Mouse (Mus musculus) sigmoid colon, adult 10 weeks (tissue): Measurements from ENCODE around the gene Psmc3ip. TPM values are rescaled to one million over a fixed set of nuclear protein-coding genes. Genes with fewer than 3 reads are reported as not detected.

Experiments
- polyA plus RNA-seq: library from polyadenylated mRNA; stranded (reverse); fragments of 350-450 nt; fragmentation: Illumina TruSeq; extraction: RNeasy Lipid Tissue Mini Kit (QIAGEN cat#74804); gene quantifications from one replicate; pipeline ENCODE4 v1.2.3, GENCODE M21; 2014; ENCODE audit warnings: low read depth, low replicate concordance

Gene Psmc3ip
- 0.88 TPM for polyA plus RNA-seq

GRCm38 (mm10) chr11:101095314-101096024, at the start of gene Psmc3ip:
Gene Psmc3ip (minus strand): TSS chr11:101095436.

GRCm38 (mm10) chr11:101119761-101120544, 24.7 kb upstream of the Psmc3ip start, which contains the start of the genes Retreg3 and Tubg1:
Gene Retreg3 (minus strand): TSS chr11:101119893.
Gene Tubg1 (plus strand): TSS chr11:101119938.

DNA sequence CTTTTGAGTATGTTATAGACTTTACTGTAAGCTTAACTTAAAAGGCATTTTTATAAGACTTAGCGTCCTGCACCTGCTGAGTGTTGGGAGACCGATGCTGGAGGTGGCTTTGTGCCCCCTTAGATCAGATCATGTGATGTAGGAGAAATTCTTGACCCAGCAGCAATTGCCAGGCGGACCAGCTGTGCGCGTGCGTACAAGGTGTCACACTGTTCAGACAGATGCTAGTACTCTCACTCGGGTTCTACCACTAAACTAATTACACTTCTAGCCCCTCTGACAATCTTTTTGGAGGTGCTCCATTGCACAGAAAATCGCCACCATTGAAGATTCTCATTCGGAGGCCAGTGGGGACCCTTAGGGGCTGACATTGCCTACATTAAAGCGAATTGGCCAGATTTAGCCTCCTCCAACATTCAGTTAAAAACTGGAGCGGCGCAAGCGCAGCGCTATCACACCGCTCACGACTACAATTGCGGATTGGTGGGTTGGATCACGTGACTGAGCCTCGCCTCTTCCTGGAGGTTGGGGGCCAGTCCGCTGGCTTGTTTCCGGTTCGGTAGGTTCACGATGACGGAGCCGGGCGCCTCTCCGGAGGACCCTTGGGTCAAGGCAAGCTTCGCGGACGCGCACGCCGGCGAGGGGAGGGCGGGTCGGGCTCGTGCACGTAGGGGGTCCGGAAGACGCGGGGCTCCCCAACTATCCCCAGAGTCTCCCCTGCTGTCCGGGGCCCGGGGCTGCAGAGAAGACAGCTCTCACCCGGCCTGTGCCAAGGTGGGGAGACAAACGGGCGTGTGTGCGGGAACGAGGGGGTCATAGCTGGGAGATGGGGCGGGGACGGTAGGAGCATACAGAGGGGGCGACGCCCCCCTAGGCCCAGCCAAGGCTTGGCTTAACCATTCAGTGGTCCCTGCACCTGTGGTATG, 8.2 kb downstream of the Psmc3ip start, which contains the start of gene Mlx:
Gene Mlx (plus strand): TSS at position 522 of the 926 bp plus-strand sequence.

GRCm38 (mm10) chr11:101082208-101083082, 12.8 kb downstream of the Psmc3ip start, which contains the start of gene Coasy:
Gene Coasy (plus strand): TSS chr11:101082565.

DNA sequence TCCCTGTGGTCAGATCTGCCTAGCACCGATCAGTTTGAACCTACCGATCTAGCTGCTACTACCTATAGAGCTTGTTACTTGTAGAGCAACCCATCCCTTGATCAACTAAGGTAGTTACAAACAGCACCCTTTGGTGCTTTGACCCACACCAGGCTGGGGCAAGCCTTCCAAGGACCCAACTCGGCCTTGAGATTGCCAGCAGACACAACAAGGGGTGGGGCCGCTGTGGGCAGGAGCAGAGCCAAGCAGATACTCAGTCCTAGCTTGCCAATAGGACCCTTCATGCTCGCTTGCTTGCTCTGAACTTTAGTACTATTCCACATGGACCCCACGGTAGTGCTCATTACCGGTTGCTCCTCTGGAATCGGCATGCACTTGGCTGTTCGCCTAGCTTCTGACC, 17.1 kb downstream of the Psmc3ip start, which contains the start of gene Hsd17b1:
Gene Hsd17b1 (plus strand): TSS at position 291 of the 400 bp plus-strand sequence.

GRCm38 (mm10) chr11:101069391-101070188, 25.6 kb downstream of the Psmc3ip start, which contains the start of gene Naglu:
Gene Naglu (plus strand): TSS chr11:101070012.

Other genes starting within 250 kb of the Psmc3ip start
- 4.0 TPM for gene Stat5b, start 244.7 kb downstream of the Psmc3ip start, polyA plus RNA-seq
- 1.9 TPM for gene Stat5a, start 236.1 kb downstream of the Psmc3ip start, polyA plus RNA-seq
- gene Stat3, start 155.9 kb downstream of the Psmc3ip start, polyA plus RNA-seq, result 28.1 TPM
- 61.3 TPM for gene Cavin1, start 124.5 kb downstream of the Psmc3ip start, polyA plus RNA-seq
- 69.0 TPM for gene Atp6v0a1, start 86.0 kb downstream of the Psmc3ip start, polyA plus RNA-seq
- gene Naglu, start 25.4 kb downstream of the Psmc3ip start, polyA plus RNA-seq, result 0.47 TPM
- not detected for gene Hsd17b1, start 17.0 kb downstream of the Psmc3ip start, polyA plus RNA-seq
- gene Coasy, start 12.9 kb downstream of the Psmc3ip start, polyA plus RNA-seq, result 2.2 TPM
- 98.1 TPM for gene Mlx, start 8.2 kb downstream of the Psmc3ip start, polyA plus RNA-seq
- 54.4 TPM for gene Retreg3, start 24.5 kb upstream of the Psmc3ip start, polyA plus RNA-seq
- gene Tubg1, start 24.5 kb upstream of the Psmc3ip start, polyA plus RNA-seq, result 0.98 TPM
- 0.25 TPM for gene Tubg2, start 60.5 kb upstream of the Psmc3ip start, polyA plus RNA-seq
- gene Cntnap1, start 75.1 kb upstream of the Psmc3ip start, polyA plus RNA-seq, result 0.28 TPM
- 1.8 TPM for gene Plekhh3, start 75.9 kb upstream of the Psmc3ip start, polyA plus RNA-seq
- gene Ccr10, start 80.0 kb upstream of the Psmc3ip start, polyA plus RNA-seq, result not detected
- gene Ezh1, start 131.0 kb upstream of the Psmc3ip start, polyA plus RNA-seq, result 48.0 TPM
- 4.3 TPM for gene Ramp2, start 150.6 kb upstream of the Psmc3ip start, polyA plus RNA-seq
- 81.9 TPM for gene Vps25, start 158.3 kb upstream of the Psmc3ip start, polyA plus RNA-seq
- gene Wnk4, start 165.1 kb upstream of the Psmc3ip start, polyA plus RNA-seq, result 1.0 TPM
- 8.1 TPM for gene Cntd1, start 183.6 kb upstream of the Psmc3ip start, polyA plus RNA-seq
- gene Coa3, start 183.7 kb upstream of the Psmc3ip start, polyA plus RNA-seq, result 9.6 TPM
- 138 TPM for gene Becn1, start 206.8 kb upstream of the Psmc3ip start, polyA plus RNA-seq
- gene Psme3, start 220.8 kb upstream of the Psmc3ip start, polyA plus RNA-seq, result 161 TPM
- 0.38 TPM for gene Aoc2, start 229.6 kb upstream of the Psmc3ip start, polyA plus RNA-seq
- 15.5 TPM for gene Aoc3, start 235.2 kb upstream of the Psmc3ip start, polyA plus RNA-seq